Mouse (Mus musculus) lung, adult 2 months (tissue): ENCODE measurements around the gene Tmbim6. TPM values are rescaled to one million over a fixed set of nuclear protein-coding genes. Genes with fewer than 3 reads are reported as not detected.

Source experiments
- DNase-seq: peaks from one replicate; pipeline ENCODE4 v3.0.0; 2022
- H3K4me1 ChIP-seq: fragments of 200-500 bp; 2 replicates; pipeline ENCODE4 v1.6.1; 2011; ENCODE audit warnings: low read length; ENCODE audit not compliant: control insufficient read depth, insufficient read depth
- H3K4me3 ChIP-seq: fragments of 200-500 bp; replicated peaks from 2 replicates; pipeline ENCODE3; 2011; ENCODE audit warnings: low read depth, mild to moderate bottlenecking, control low read depth, low read length; ENCODE audit errors: extremely low read depth
- CTCF ChIP-seq: fragments of 200-500 bp; IDR thresholded peaks from 2 replicates; pipeline ENCODE4 v1.5.1; 2011; ENCODE audit warnings: mild to moderate bottlenecking, low read length, control low read depth; ENCODE audit not compliant: insufficient read depth
- POLR2A ChIP-seq: fragments of 200-500 bp; IDR thresholded peaks from 2 replicates; pipeline ENCODE4 v1.6.1; 2011; ENCODE audit warnings: low read depth, mild to moderate bottlenecking, control low read depth, low read length, borderline replicate concordance; ENCODE audit errors: extremely low read depth
- WGBS: fragments of 180-500 bp; shearing (Covaris S2); methylation state at CpG from one replicate; pipeline ENCODE4 v1.1.7; 2018; 5-methylcytosine and 5-hydroxymethylcytosine counted together
- polyA plus RNA-seq: library from polyadenylated mRNA; depleted of rRNA; stranded (reverse); fragments of >200 nt; gene quantifications from 2 replicates; pipeline ENCODE4 v1.2.3, GENCODE M21; 2012

Gene Tmbim6
- polyA plus RNA-seq, 1 experiment: 1,026 TPM

- Histone ChIP-seq H3K4me1 (peaks cover 40% of the 10 kb centered on the region), H3K4me3 (no peak overlapping the region)
- 25% methylated on average over 1 of the region's 1 CpGs for WGBS
- TF ChIP-seq POLR2A (no peak), CTCF (no peak)
- DNase-seq: no peak
Measured at GRCm38 (mm10) chr15:99396462-99396861, 3.8 kb downstream of the Tmbim6 start.

DNA sequence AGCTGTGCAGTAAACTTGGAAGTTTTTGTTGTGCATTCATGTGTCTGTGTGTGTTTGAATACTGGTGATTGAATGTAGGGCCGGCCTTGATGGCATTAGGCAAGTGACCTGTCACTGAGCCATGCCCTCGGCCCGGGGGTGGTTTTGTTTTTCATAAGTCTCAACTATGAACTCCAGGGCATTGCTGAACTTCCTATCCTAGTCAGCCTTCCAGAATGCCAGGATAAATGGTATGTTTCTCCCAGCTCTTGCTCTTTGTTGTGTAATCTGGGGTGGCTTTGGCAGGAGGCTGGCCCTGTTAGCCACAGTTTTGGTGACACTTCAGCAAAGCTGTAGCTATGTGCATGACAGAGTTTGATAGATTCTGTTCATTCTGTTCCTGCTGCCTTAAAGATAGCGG, 4.2 kb downstream of the Tmbim6 start:
- WGBS: 12% methylated on average over 4 of the region's 4 CpGs
- Histone ChIP-seq H3K4me3 (no peak overlapping the region), H3K4me1 (peaks cover 40% of the 10 kb centered on the region)
- DNase-seq: no peak
- no peak for TF ChIP-seq POLR2A
- no peak for TF ChIP-seq CTCF

DNA sequence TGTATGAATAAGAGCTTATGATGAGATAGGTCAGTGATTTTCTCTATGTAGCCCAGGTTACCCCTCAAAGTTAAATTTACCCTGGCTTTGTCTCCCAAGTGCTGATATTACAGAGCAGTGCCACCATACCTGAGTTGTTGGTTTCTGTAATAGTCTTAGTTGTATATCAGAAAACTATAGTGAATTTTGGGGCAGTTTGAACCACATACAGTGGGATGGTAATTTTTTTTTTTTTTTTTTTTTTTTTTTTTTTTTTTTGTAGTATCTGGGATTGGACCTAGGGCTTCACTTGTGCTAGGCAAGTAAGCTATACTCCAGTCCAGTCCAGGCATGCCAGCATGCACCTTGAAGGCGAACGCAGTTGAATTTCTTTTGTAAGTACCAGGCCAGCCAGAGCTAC, 4.9 kb downstream of the Tmbim6 start:
- WGBS: 72% methylated on average over 2 of the region's 2 CpGs

DNA sequence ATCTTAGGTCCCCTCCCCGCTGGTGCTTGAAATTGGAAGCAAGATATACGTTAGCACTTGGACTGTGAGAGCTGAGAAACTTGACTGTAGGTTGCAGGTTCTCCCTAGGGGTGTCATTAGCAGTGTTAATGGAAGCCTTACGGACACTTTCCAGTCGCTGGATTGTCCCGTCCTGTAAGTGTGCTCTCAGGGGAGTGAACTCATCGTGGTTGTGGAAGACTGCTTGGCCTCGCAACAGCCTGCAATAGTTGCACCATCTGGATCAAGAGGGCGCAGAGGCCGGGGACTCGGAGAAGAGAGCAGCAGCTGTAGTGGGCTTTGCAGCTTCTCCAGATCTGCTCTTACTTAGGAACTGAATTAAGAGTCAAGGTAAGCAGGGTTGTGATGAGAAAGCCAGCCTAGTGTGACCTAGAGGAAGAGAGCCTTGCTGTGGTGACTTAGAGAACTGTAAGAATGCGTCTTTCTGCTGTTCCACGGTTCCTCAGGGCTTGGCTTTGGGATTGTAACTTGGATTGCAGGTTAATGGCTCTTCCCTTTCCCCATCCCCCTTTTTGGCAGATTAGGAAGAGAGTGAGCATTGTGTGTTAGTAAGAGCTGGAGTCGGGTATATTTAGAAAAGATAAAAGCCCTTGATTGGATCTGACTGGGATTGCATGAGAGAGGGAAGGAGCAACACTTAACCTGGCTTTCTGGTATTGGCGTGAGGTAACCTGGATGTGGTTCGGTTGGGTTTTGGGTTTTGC, 7.0 kb downstream of the Tmbim6 start:
- WGBS: 40% methylated on average over 15 of the region's 15 CpGs
- DNase-seq: no peak
- no peak for TF ChIP-seq POLR2A
- TF ChIP-seq CTCF: no peak
- Histone ChIP-seq H3K4me3 (no peak overlapping the region), H3K4me1 (peaks cover 45% of the 10 kb centered on the region)

More for the DNA sequence above, 4.9 kb downstream of the Tmbim6 start:
- no peak for DNase-seq
- no peak for TF ChIP-seq POLR2A
- TF ChIP-seq CTCF: no peak
- Histone ChIP-seq H3K4me3 (no peak overlapping the region), H3K4me1 (peaks cover 37% of the 10 kb centered on the region)

- peaks cover 39% of the 10 kb centered on the region for H3K4me1 ChIP-seq
- 61% methylated on average over 6 of the region's 6 CpGs for WGBS
- TF ChIP-seq CTCF: no peak
- TF ChIP-seq POLR2A: no peak
- no peak overlapping the region for H3K4me3 ChIP-seq
- DNase-seq: no peak
Measured at GRCm38 (mm10) chr15:99400602-99401001, 7.9 kb downstream of the Tmbim6 start.

GRCm38 (mm10) chr15:99403159-99403889, 10.6 kb downstream of the Tmbim6 start:
- H3K4me3 ChIP-seq: no peak overlapping the region
- 57% methylated on average over 12 of the region's 12 CpGs for WGBS
- H3K4me1 ChIP-seq: peaks cover 28% of the 10 kb centered on the region
- no peak for TF ChIP-seq CTCF
- TF ChIP-seq POLR2A: no peak
- no peak for DNase-seq

- 69% methylated on average over 9 of the region's 9 CpGs for WGBS
- Histone ChIP-seq H3K4me3 (no peak overlapping the region), H3K4me1 (peaks cover 13% of the 10 kb centered on the region)
- TF ChIP-seq POLR2A (no peak), CTCF (no peak)
- peak; percentile 45 for DNase-seq
Measured at GRCm38 (mm10) chr15:99405150-99405549, 12.5 kb downstream of the Tmbim6 start.

- no peak overlapping the region for H3K4me3 ChIP-seq
- whole genome bisulfite sequencing: 77% methylated on average over 15 of the region's 15 CpGs
- TF ChIP-seq CTCF (no peak), POLR2A (no peak)
- peaks cover 8% of the 10 kb centered on the region; the same call in 1 of the 2 replicates for H3K4me1 ChIP-seq
- no peak for DNase-seq
Measured at GRCm38 (mm10) chr15:99406986-99407570, 14.4 kb downstream of the Tmbim6 start.

GRCm38 (mm10) chr15:99408845-99409244, 16.2 kb downstream of the Tmbim6 start:
- Histone ChIP-seq H3K4me3 (no peak overlapping the region), H3K4me1 (no peaks in the 10 kb centered on the region)
- no peak for DNase-seq
- no peak for TF ChIP-seq CTCF
- no peak for TF ChIP-seq POLR2A
- WGBS: 70% methylated on average over 9 of the region's 9 CpGs

GRCm38 (mm10) chr15:99411747-99412146, 19.1 kb downstream of the Tmbim6 start:
- Histone ChIP-seq H3K4me3 (no peak overlapping the region), H3K4me1 (peaks cover 5% of the 10 kb centered on the region; the same call in 1 of the 2 replicates)
- TF ChIP-seq POLR2A: no peak
- TF ChIP-seq CTCF: no peak
- DNase-seq: no peak
- 54% methylated on average over 14 of the region's 14 CpGs for WGBS
